Mouse (Mus musculus) thymus, postnatal 36 days (tissue): ENCODE measurements around the gene Sfr1.

Experiments
- DNase-seq, 2 experiments: peaks; one replicate each; pipeline ENCODE4 v3.0.0; 2022; ENCODE audit warnings: mixed read lengths in 2 of 2

Gene Sfr1

DNA sequence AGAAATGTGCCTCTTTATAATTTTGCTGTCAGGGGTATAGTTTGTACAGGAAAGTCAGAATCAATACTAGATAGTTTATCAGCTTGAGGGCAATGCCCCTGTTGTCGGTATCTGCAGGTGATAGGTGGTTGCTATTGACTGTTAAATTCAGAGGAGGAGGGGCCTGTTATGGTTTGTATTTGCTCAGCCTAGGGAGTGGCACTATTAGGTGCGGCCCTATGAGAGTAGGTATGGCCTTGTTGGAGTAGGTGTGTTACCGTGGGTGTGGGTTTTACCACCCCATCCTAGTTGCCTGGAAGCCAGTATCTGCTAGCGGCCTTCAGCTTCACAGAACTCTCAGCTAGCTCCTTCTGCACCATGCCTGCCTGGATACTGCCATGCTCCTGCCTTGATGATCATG, 22.4 kb downstream of the Sfr1 start:
- DNase-seq: no peak

DNA sequence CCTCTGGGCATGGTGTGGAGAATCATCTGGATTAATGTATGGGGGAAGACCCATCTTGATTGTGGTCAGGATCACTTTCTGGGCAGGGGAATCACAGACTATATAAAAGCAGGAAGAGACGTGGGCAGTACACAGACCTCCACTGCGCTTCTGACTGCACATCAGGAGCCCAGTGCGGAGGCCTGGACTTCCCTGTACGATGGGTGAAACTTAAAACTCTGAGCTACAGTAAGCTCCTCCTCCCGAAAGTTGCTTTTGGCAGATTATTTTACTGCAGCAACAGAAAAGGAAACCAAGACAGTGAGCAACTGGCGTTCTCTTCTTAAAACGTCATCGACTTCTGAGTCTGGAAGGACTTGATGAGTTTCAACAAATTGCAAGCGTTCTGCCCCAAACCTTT, 23.4 kb downstream of the Sfr1 start:
- no peak for DNase-seq

DNA sequence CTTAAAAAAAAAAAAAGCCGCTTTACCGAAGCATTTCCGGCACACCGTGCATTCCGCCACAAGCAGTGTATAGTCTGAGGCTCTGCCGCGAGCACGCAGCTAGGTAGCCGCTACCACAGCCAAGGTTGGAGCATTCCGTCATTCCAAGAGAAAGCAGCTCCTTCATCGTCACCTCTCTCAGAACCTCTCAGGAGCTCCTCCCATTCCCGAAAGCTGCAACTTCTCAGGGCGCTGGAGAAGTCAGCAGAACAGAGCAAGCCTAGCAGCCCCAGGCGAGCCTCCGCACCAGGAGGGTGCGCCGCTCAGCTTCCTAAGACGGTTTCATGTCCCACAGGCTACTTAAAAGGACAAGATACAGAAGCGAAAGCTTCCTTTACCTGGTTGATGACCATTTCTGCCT, 24.1 kb downstream of the Sfr1 start:
- DNase-seq: peak in 1 of 2 experiments; percentile 5

DNA sequence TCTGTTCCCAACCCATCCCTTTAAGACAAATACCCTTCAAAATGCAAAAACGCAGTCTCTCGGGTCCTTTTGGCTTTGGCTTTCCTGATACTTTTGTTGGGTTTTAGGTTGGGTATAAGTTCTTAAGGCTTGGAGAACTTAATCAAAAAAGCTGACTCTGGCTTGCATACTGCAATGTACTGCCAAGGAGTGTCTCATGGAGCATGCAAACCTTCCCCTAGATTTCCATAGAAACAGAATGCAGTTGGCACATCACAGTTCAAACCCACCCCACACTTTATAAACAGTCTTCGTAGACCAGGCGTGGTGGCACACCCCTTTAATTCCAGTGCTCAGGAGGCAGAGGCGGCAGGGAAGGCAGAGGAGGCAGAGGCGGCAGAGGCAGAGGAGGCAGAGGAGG, 46.4 kb downstream of the Sfr1 start:
- DNase-seq: no peak

DNA sequence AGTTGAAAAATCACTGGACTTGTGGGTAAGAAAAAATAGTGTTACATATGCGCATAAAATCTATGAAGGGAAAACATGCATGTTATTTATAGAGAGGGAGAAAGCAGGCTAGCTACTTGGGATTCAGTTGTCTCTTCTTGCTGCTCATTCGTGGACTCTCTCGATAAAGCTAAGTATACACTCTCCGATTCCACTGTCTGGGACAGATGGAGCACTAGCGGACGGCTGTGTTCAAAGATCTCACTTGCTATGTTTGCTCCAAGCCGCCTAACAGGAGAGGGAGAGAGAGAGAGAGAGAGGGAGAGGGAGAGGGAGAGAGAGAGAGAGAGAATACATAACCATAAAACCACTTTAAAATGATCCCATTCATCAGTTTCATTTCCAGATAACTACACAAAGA, 48.7 kb downstream of the Sfr1 start:
- DNase-seq: no peak

DNA sequence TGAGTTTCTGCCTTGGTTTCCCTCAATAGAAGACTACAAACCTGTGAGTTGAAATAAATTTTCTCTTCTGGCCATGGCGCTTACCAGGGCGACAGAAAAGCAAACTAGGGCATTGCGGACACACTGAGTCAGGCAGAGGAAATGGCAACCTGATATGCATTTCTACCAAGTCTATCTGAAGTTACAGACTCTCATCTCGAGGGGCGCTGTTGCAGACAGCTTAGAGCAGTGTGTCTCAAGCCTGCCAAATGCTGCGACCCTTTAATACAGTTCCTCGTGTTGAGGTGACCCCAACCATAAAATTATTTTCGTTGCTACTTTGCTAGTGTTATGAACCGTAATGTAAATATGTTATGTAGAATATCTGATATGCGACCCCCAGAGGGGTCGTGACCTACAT, 49.5 kb downstream of the Sfr1 start:
- no peak for DNase-seq

DNA sequence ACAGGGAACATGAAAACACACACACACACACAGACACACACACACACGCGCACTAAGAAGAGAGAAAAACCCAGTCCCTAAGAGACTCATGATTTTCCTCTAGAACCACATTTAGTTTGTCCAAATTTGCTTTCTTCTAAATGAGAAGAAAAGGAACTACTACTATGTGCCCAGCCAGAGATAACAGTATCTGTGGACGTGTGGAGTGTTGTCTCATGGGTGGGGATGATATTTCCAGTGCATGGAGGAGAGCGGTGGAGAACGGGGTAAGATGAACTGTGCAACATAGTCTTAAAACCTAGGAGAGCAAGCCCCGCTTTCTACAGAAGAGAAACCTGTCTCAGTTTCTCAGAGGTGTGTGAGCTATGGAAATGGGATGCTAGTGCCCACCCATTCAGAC, 52.4 kb downstream of the Sfr1 start:
- DNase-seq: no peak
